Mouse (Mus musculus) heart, postnatal 0 days (tissue): ENCODE measurements at regions not wholly inside any gene's neighbourhood (a gene's known extent, or its start where the extent isn't known, plus 50 kb on each side); places are given as distances from the start of the nearest gene placed in this dataset.

Experiments
- CTCF ChIP-seq: IDR thresholded peaks from 2 replicates; pipeline ENCODE4 v1.5.1; 2016; ENCODE audit warnings: antibody characterized with exemption, control low read depth, low read depth
- EP300 ChIP-seq: IDR thresholded peaks from 2 replicates; pipeline ENCODE4 v1.6.1; 2016; ENCODE audit warnings: antibody characterized with exemption, low read depth

- TF ChIP-seq CTCF = no peak
- TF ChIP-seq EP300 = no peak
Observed at GRCm38 (mm10) chrX:10896193-10896955, 181.6 kb downstream of the Mid1ip1 start.
